Mouse (Mus musculus) hindbrain, embryonic 13.5 days (tissue): ENCODE measurements around the gene Snrnp25. TPM values are rescaled to one million over a fixed set of nuclear protein-coding genes. Genes with fewer than 3 reads are reported as not detected.
A peak's percentile ranks its signal among the peaks of the same experiment; 100 is the strongest.

Experiments
- ATAC-seq: fragments of 200-750 bp; cut with Nextera tagmentation; 2 replicates; pipeline ENCODE4 v1.8.0; 2017; ENCODE audit warnings: moderate TSS enrichment; ENCODE audit not compliant: low FRiP score
- H3K27ac ChIP-seq: fragments of 300-500 bp; sonication (generic); 2 replicates; pipeline ENCODE4 v1.5.1; 2015; ENCODE audit warnings: inconsistent platforms, mild to moderate bottlenecking, moderate library complexity
- H3K27me3 ChIP-seq: fragments of 300-500 bp; sonication (generic); 2 replicates; pipeline ENCODE4 v1.6.1; 2015; ENCODE audit warnings: mild to moderate bottlenecking, inconsistent platforms
- H3K36me3 ChIP-seq: fragments of 300-500 bp; sonication (generic); 2 replicates; pipeline ENCODE4 v1.6.1; 2015; ENCODE audit warnings: mild to moderate bottlenecking, inconsistent platforms
- H3K4me1 ChIP-seq: fragments of 300-500 bp; sonication (generic); replicated peaks from 2 replicates; pipeline ENCODE4 v1.6.1; 2015; ENCODE audit warnings: inconsistent platforms
- H3K4me2 ChIP-seq: fragments of 300-500 bp; sonication (generic); 2 replicates; pipeline ENCODE4 v1.6.1; 2015; ENCODE audit warnings: inconsistent platforms, mild to moderate bottlenecking, moderate library complexity
- H3K4me3 ChIP-seq: fragments of 300-500 bp; sonication (generic); 2 replicates; pipeline ENCODE4 v1.5.1; 2015; ENCODE audit warnings: mild to moderate bottlenecking, inconsistent platforms
- H3K9ac ChIP-seq: fragments of 300-500 bp; sonication (generic); 2 replicates; pipeline ENCODE4 v1.6.1; 2015; ENCODE audit warnings: mild to moderate bottlenecking, inconsistent platforms
- H3K9me3 ChIP-seq: fragments of 300-500 bp; sonication (generic); 2 replicates; pipeline ENCODE4 v1.6.1; 2016; ENCODE audit warnings: inconsistent platforms
- WGBS: fragments of 180-500 bp; shearing (Covaris S2); methylation state at CpG from one replicate; pipeline ENCODE4 v1.1.7; 2015; 5-methylcytosine and 5-hydroxymethylcytosine counted together
- polyA plus RNA-seq: library from polyadenylated mRNA; unstranded; fragments of >200 nt; fragmentation: Nextera tagmentation; extraction: Ambion mirVana; gene quantifications from 2 replicates; pipeline ENCODE4 v1.2.1, GENCODE M21; 2015

Snrnp25 gene
- polyA plus RNA-seq, 1 experiment from 2014 or later = 46.9 TPM

- Histone ChIP-seq H3K4me1 (peaks cover 49% of the 10 kb centered on the region), H3K4me2 (no peak overlapping the region; the same call in 1 of the 2 replicates), H3K9ac (no peak overlapping the region), H3K4me3 (no peak overlapping the region), H3K27me3 (peaks cover 39% of the 10 kb centered on the region), H3K9me3 (no peaks in the 10 kb centered on the region), H3K27ac (no peak overlapping the region), H3K36me3 (no peaks in the 10 kb centered on the region)
- ATAC-seq = no peak
- 86% methylated on average over 10 of the region's 10 CpGs for WGBS
Measured at GRCm38 (mm10) chr11:32219287-32219686, 14.1 kb downstream of the Snrnp25 start.

DNA sequence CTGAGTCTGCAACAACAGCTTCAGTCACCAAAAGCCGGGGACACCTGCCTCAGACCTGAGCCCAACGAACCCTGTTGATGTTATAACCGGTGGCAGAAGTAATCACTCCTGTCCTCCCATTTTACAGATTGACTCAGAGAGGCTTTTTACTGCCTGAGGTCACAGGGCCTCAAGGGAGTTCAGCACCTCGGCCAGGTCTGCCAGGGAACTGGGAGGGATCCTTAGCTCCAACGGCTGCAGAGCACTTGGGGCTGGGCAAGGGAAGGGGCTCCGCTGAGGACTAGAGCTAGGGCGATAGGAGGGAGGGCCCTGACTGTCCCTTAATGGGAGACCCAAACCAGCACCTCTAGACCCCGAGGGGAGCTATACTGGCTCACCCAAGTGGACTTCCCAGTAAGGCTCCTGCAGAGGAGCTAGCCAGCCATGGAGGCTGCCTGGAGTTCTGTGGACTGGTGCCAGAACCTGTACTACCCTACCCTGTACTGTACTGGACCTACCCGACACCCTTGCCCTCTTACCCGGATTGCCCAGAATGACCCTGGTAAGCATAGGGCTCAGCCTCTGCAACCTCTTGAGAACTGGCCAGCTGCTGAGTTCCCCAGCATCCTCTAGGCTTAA, 15.5 kb downstream of the Snrnp25 start:
- ATAC-seq = peak; percentile 12; the same call in 1 of the 2 replicates
- Histone ChIP-seq H3K4me1 (peaks cover 63% of the 10 kb centered on the region), H3K4me3 (peak overlapping the region; percentile 69), H3K4me2 (peak overlapping the region; percentile 98), H3K9ac (peak overlapping the region; percentile 87), H3K27me3 (peaks cover 48% of the 10 kb centered on the region), H3K27ac (peak overlapping the region; percentile 18; the same call in 1 of the 2 replicates), H3K36me3 (no peaks in the 10 kb centered on the region), H3K9me3 (no peaks in the 10 kb centered on the region)
- 35% methylated on average over 10 of the region's 10 CpGs for WGBS

- no peaks in the 10 kb centered on the region for H3K36me3 ChIP-seq
- peaks cover 67% of the 10 kb centered on the region for H3K4me1 ChIP-seq
- peaks cover 48% of the 10 kb centered on the region for H3K27me3 ChIP-seq
- peak; percentile 4; the same call in 1 of the 2 replicates for ATAC-seq
- peak overlapping the region; percentile 87 for H3K9ac ChIP-seq
- H3K4me2 ChIP-seq = peak overlapping the region; percentile 98
- WGBS = under 1% methylated on average over 46 of the region's 46 CpGs
- H3K9me3 ChIP-seq = no peaks in the 10 kb centered on the region
- H3K4me3 ChIP-seq = peak overlapping the region; percentile 69
- H3K27ac ChIP-seq = peak overlapping the region; percentile 80
Measured at GRCm38 (mm10) chr11:32221225-32221950, 16.2 kb downstream of the Snrnp25 start.

DNA sequence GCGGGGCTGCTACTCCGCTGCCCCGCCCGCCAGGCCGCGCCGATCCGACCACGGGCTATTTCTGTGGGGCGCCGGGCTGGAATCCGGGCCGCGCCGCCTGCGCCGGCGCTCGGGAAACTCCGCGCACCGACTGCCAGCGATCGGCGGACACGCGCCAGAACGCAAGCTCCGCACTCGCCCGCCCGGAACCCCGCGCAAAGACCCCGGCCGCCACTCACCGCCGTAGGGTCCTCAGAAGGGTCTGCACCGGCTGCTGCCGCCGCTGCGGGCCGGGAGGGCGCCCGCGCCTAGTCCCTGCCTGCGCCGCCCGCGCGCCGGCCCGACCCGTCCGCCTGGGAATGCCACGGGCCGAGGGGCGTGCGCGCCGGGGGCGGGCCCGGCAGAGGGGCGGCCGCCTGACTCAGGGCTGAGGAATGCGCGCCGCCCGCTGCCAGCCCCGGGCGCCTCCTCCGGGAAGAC, 16.8 kb downstream of the Snrnp25 start, which contains the start of gene Rhbdf1:
Gene Rhbdf1, minus strand, starts transcription at position 350 of the 459 bp plus-strand sequence.
- Histone ChIP-seq H3K27me3 (peaks cover 48% of the 10 kb centered on the region), H3K9ac (peak within 1 kb of the TSS; percentile 87), H3K4me1 (peaks cover 71% of the 10 kb centered on the region), H3K36me3 (no peaks in the 10 kb centered on the region), H3K27ac (peak within 1 kb of the TSS; percentile 80), H3K4me2 (peak within 1 kb of the TSS; percentile 98), H3K9me3 (no peaks in the 10 kb centered on the region), H3K4me3 (peak within 1 kb of the TSS; percentile 69)
- under 1% methylated on average over 33 of the region's 72 CpGs for WGBS
- ATAC-seq = peak; percentile 6; the same call in 1 of the 2 replicates

DNA sequence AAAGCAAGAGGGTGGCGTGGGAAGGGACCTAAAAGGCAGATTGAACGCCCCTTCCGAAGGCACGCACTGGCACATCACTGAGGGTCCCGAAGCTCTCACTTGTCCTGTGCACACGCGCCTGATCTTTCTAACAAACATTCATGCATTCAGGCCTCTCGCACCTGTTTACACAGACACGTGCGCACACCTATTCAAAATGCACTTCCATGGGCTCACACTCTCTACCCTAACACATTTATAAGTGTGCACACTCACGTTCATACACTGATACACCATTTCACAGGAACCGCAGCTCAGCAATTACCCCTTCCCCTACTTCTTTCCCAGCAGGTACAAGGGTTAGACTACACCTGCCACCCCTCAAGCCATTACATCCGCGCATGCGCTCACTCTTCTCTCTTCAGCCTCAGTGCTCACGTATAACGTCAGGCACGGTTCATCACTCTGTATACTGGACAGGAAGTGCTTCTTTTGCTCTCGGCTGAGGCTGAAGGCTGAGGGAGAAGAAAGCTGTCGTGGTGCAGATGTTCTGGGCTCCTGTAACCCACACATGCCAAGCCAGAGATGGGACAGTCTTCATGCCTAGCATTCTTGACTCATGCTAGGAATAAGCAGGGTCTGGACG, 17.5 kb downstream of the Snrnp25 start:
- H3K27me3 ChIP-seq = peaks cover 48% of the 10 kb centered on the region
- H3K4me2 ChIP-seq = peak overlapping the region; percentile 98
- H3K9ac ChIP-seq = peak overlapping the region; percentile 87
- no peaks in the 10 kb centered on the region for H3K9me3 ChIP-seq
- H3K36me3 ChIP-seq = no peaks in the 10 kb centered on the region
- 0 out of 2 replicates have a peak overlapping the region, but pooled peaks have one; percentile 80 for H3K27ac ChIP-seq
- no peak for ATAC-seq
- 8% methylated on average over 21 of the region's 21 CpGs for WGBS
- H3K4me1 ChIP-seq = peaks cover 78% of the 10 kb centered on the region
- peak overlapping the region; percentile 69 for H3K4me3 ChIP-seq

- H3K4me3 ChIP-seq = 0 out of 2 replicates have a peak overlapping the region, but pooled peaks have one; percentile 69
- H3K9ac ChIP-seq = peak overlapping the region; percentile 25; the same call in 1 of the 2 replicates
- H3K27ac ChIP-seq = no peak overlapping the region
- peak overlapping the region; percentile 98 for H3K4me2 ChIP-seq
- ATAC-seq = no peak
- 70% methylated on average over 4 of the region's 4 CpGs for WGBS
- H3K36me3 ChIP-seq = no peaks in the 10 kb centered on the region
- no peaks in the 10 kb centered on the region for H3K9me3 ChIP-seq
- H3K27me3 ChIP-seq = peaks cover 48% of the 10 kb centered on the region
- peaks cover 82% of the 10 kb centered on the region for H3K4me1 ChIP-seq
Measured at GRCm38 (mm10) chr11:32223297-32223967, 18.2 kb downstream of the Snrnp25 start.

- H3K36me3 ChIP-seq = peaks cover 10% of the 10 kb centered on the region
- peak overlapping the region; percentile 78 for H3K27ac ChIP-seq
- H3K4me3 ChIP-seq = no peak overlapping the region
- H3K4me2 ChIP-seq = no peak overlapping the region
- H3K4me1 ChIP-seq = peaks cover 74% of the 10 kb centered on the region
- WGBS = 38% methylated on average over 4 of the region's 4 CpGs
- H3K9me3 ChIP-seq = no peaks in the 10 kb centered on the region
- no peak overlapping the region for H3K9ac ChIP-seq
- no peak for ATAC-seq
- H3K27me3 ChIP-seq = peaks cover 48% of the 10 kb centered on the region
Measured at GRCm38 (mm10) chr11:32224468-32225139, 19.4 kb downstream of the Snrnp25 start.

DNA sequence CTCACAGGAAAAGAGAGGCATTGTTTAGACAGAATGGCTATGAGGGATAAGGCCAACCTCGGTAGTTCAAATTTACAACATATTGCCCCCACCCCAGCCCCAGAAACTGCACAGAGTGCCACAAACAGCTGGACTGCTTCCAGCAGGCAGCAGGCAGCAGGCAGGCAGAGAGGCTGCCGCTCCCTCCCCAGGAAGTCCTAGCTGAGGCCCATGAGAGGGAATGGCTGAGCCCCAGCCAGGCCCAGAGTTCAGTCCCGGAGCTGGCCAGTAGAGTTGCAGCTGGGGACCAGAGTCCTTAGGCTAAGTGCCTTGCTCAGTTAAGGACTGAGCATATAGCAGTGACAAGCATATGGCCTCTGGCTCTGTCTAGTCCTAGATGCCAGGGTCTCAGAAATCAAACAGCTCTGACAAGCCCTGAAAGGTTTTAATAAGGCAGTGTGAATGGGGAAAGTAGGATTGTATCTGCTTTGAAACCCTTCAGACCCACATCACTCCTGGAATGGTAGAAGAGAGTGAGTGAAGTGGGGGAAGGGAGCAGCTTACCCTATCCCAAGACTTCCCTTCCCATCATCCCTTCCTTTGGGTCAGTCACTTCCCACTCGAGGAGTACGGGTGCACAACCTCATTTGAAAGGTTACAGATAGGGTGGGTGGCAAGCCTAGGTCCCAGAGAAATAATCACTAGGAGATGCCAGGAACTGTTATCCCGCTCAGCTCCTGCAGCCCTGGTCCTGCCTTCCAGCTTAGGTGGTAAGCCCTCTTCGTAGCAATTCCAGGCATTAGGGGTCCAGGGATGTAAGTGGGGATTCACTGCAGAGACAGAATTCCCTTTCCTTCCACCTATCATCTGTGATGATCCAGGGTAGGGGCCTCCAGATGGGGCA, 20.2 kb downstream of the Snrnp25 start:
- no peak for ATAC-seq
- H3K9ac ChIP-seq = peak overlapping the region; percentile 35; the same call in 1 of the 2 replicates
- peaks cover 67% of the 10 kb centered on the region for H3K4me1 ChIP-seq
- H3K27ac ChIP-seq = peak overlapping the region; percentile 78
- no peaks in the 10 kb centered on the region for H3K9me3 ChIP-seq
- H3K4me3 ChIP-seq = no peak overlapping the region
- peaks cover 45% of the 10 kb centered on the region for H3K27me3 ChIP-seq
- peaks cover 19% of the 10 kb centered on the region for H3K36me3 ChIP-seq
- 69% methylated on average over 7 of the region's 7 CpGs for WGBS
- peak overlapping the region; percentile 73; the same call in 1 of the 2 replicates for H3K4me2 ChIP-seq

- peak; percentile 77 for ATAC-seq
- Histone ChIP-seq H3K9me3 (no peaks in the 10 kb centered on the region), H3K4me2 (peak within 1 kb of the TSS; percentile 73), H3K4me3 (peak within 1 kb of the TSS; percentile 64), H3K36me3 (peaks cover 27% of the 10 kb centered on the region), H3K4me1 (peaks cover 58% of the 10 kb centered on the region), H3K9ac (peak within 1 kb of the TSS; percentile 90), H3K27me3 (peaks cover 37% of the 10 kb centered on the region), H3K27ac (peak within 1 kb of the TSS; percentile 78)
- WGBS = 4% methylated on average over 45 of the region's 47 CpGs
Measured at GRCm38 (mm10) chr11:32226124-32226871, 21.1 kb downstream of the Snrnp25 start, which contains the start of gene Mpg. Mpg (plus strand) TSS chr11:32226505.

- no peak; the same call in 1 of the 2 replicates for ATAC-seq
- Histone ChIP-seq H3K4me1 (peaks cover 52% of the 10 kb centered on the region), H3K27ac (peak overlapping the region; percentile 78; the same call in 1 of the 2 replicates), H3K9ac (peak overlapping the region; percentile 90), H3K27me3 (peaks cover 31% of the 10 kb centered on the region), H3K36me3 (peaks cover 35% of the 10 kb centered on the region), H3K4me2 (peak overlapping the region; percentile 73), H3K4me3 (peak overlapping the region; percentile 64), H3K9me3 (no peaks in the 10 kb centered on the region)
- WGBS = 39% methylated on average over 1 of the region's 1 CpGs
Measured at GRCm38 (mm10) chr11:32227041-32227440, 21.8 kb downstream of the Snrnp25 start.
